In genomic region chr13:47848371-47849188, GRCm38 (mm10) we compare ENCODE assay signal across 9 mouse cellular contexts.
DNase-seq lines count a peak whose midpoint lies in the region; ATAC-seq lines count a peak whose summit lies in the region.
"Had no signal": no experiment of that assay in that cellular context is flagged by ENCODE, and none has a peak within 500 bp of the region (broad histone marks: within the 10 kb centered on the region; RNA-seq: fewer than 3 reads in every experiment).

No protein-coding gene starts in this region.

- ATAC-seq in neural tube, embryonic 13.5 days (ENCODE audit: low read depth), result peak; percentile 84

- 43% methylated on average over 11 of the region's 11 CpGs for WGBS in neural tube, embryonic 13.5 days

- no peaks in the 10 kb centered on the region for H3K36me3 ChIP-seq in neural tube, embryonic 13.5 days

- H3K27ac ChIP-seq in neural tube, embryonic 13.5 days (replicated peaks), result peak overlapping the region; percentile 65

- peak; percentile 41 to 47 for DNase-seq in kidney, postnatal 4 days
- DNase-seq in kidney, postnatal 25 days, result no peak
- DNase-seq in frontal cortex, postnatal 36 days (ENCODE audit: low spot score in 2 of 2), result peak; percentile 6 to 22
- peak; percentile 66 to 67 for DNase-seq in layer of hippocampus, postnatal 36 days
- no peak for DNase-seq in gastrocnemius, adult 18-20 months (ENCODE audit: low spot score)
- DNase-seq in spleen, postnatal 36 days (ENCODE audit: low spot score in 2 of 2), result no peak
- no peak for DNase-seq in urinary bladder, postnatal 25 days (ENCODE audit: low spot score)

- peaks cover 26% of the 10 kb centered on the region for H3K4me1 ChIP-seq in neural tube, embryonic 13.5 days (replicated peaks)

- H3K27me3 ChIP-seq in neural tube, embryonic 13.5 days, result no peaks in the 10 kb centered on the region

- H3K9me3 ChIP-seq in neural tube, embryonic 13.5 days, result no peaks in the 10 kb centered on the region

- no peak overlapping the region for H3K4me3 ChIP-seq in neural tube, embryonic 13.5 days

- H3K9ac ChIP-seq in neural tube, embryonic 13.5 days, result 0 out of 2 replicates have a peak overlapping the region, but pooled peaks have one; percentile 22

- no peak overlapping the region for H3K4me2 ChIP-seq in neural tube, embryonic 13.5 days
- H3K4me2 ChIP-seq: heart, embryonic 11.5 days had no signal

Comparison
In these comparisons a context has a peak if more than half of its experiments do, and no peak if none do; other contexts are left out.
1. DNase-seq: peak in kidney, postnatal 4 days (2 of 2), frontal cortex, postnatal 36 days (2 of 2) and layer of hippocampus, postnatal 36 days (2 of 2); none in kidney, postnatal 25 days (0 of 2), gastrocnemius, adult 18-20 months (single experiment), spleen, postnatal 36 days (0 of 2) and urinary bladder, postnatal 25 days (single experiment).